Mouse (Mus musculus) T-helper 17 cell (primary cell): ENCODE measurements around the gene Dnajb1.
"Not testable (repeated sequence)": the region's sequence is repeated elsewhere in the genome, so short reads cannot be mapped to it uniquely, and the experiment has no call there.

Experiments
- in situ Hi-C, 2 experiments: fragments of 300-600 bp; cut with MboI, MseI; formaldehyde crosslinking; loops; 1 replicate in 1 of 2; 2 replicates in 1 of 2; pipeline ENCODE4 v1.15.1; 2025; ENCODE audit warnings: high pct_unique_total_duplicates in 2 of 2

Dnajb1 gene

GRCm38 (mm10) chr8:83607661-83608397 is at the start of gene Dnajb1, which contains the start of gene Tecr:
Gene Dnajb1, plus strand, starts transcription at chr8:83608193.
Gene Tecr, minus strand, starts transcription at chr8:83607971.
- in situ Hi-C loops = loop anchor here (5.0 to 25.0 kb wide), 4 partner anchors 44 to 1596 kb away; partner anchors contain the start of gene Gipc1 (in 1 of the 2)

- in situ Hi-C loops = no loop called here
Measured at GRCm38 (mm10) chr8:83562669-83563068, 45.3 kb upstream of the Dnajb1 start.

GRCm38 (mm10) chr8:83563246-83563645 is 44.7 kb upstream of the Dnajb1 start:
- in situ Hi-C loops = no loop called here

- in situ Hi-C loops = no loop called here
Measured at GRCm38 (mm10) chr8:83565731-83566375, 42.1 kb upstream of the Dnajb1 start.

GRCm38 (mm10) chr8:83566469-83567395 is 41.3 kb upstream of the Dnajb1 start, which contains the start of gene Ndufb7:
Gene Ndufb7, plus strand, starts transcription at chr8:83566671.
- in situ Hi-C loops = no loop called here

GRCm38 (mm10) chr8:83567668-83568067 is 40.3 kb upstream of the Dnajb1 start:
- in situ Hi-C loops = no loop called here

GRCm38 (mm10) chr8:83568128-83568527 is 39.9 kb upstream of the Dnajb1 start:
- in situ Hi-C loops = no loop called here

- in situ Hi-C loops = no loop called here
Measured at GRCm38 (mm10) chr8:83568755-83569154, 39.2 kb upstream of the Dnajb1 start.

- in situ Hi-C loops = no loop called here
Measured at GRCm38 (mm10) chr8:83569165-83569564, 38.8 kb upstream of the Dnajb1 start.

GRCm38 (mm10) chr8:83570272-83571000 is 37.6 kb upstream of the Dnajb1 start:
- in situ Hi-C loops = no loop called here

- in situ Hi-C loops = not testable (repeated sequence)
Measured at GRCm38 (mm10) chr8:83571001-83571340, 37.0 kb upstream of the Dnajb1 start.

GRCm38 (mm10) chr8:83571791-83572190 is 36.2 kb upstream of the Dnajb1 start:
- in situ Hi-C loops = no loop called here

GRCm38 (mm10) chr8:83572246-83572812 is 35.7 kb upstream of the Dnajb1 start:
- in situ Hi-C loops = no loop called here

GRCm38 (mm10) chr8:83573140-83573875 is 34.7 kb upstream of the Dnajb1 start:
- in situ Hi-C loops = no loop called here

- in situ Hi-C loops = loop anchor here in 1 of 2 experiments (25.0 kb wide), 1 partner anchor 1863 kb away; the partner anchor contains the start of gene 4921524J17Rik
Measured at GRCm38 (mm10) chr8:83574631-83575315, 33.2 kb upstream of the Dnajb1 start.

- in situ Hi-C loops = loop anchor here in 1 of 2 experiments (25.0 kb wide), 1 partner anchor 1861 kb away; the partner anchor contains the start of gene 4921524J17Rik
Measured at GRCm38 (mm10) chr8:83575561-83576515, 32.2 kb upstream of the Dnajb1 start.

GRCm38 (mm10) chr8:83576516-83576895 is 31.5 kb upstream of the Dnajb1 start:
- in situ Hi-C loops = loop anchor here in 1 of 2 experiments (25.0 kb wide), 1 partner anchor 1861 kb away; the partner anchor contains the start of gene 4921524J17Rik

GRCm38 (mm10) chr8:83576921-83577320 is 31.1 kb upstream of the Dnajb1 start:
- in situ Hi-C loops = loop anchor here in 1 of 2 experiments (25.0 kb wide), 1 partner anchor 1860 kb away; the partner anchor contains the start of gene 4921524J17Rik
